Mouse (Mus musculus) lung, embryonic 15.5 days (tissue): ENCODE data around the gene Gdap1l1. TPM values are rescaled to one million over a fixed set of nuclear protein-coding genes. Genes with fewer than 3 reads are reported as not detected.

Experiments used
- ATAC-seq: fragments of 200-750 bp; cut with Nextera tagmentation; 2 replicates; pipeline ENCODE4 v1.8.0; 2017; ENCODE audit warnings: moderate number of reproducible peaks, borderline replicate concordance; ENCODE audit not compliant: low FRiP score, low TSS enrichment; ENCODE audit errors: extremely low read depth
- H3K27ac ChIP-seq: fragments of 300-500 bp; sonication (generic); 2 replicates; pipeline ENCODE4 v1.5.1; 2015; ENCODE audit warnings: moderate library complexity, mild to moderate bottlenecking, inconsistent platforms
- H3K27me3 ChIP-seq: fragments of 300-500 bp; sonication (generic); 2 replicates; pipeline ENCODE4 v1.6.1; 2015; ENCODE audit warnings: inconsistent platforms
- H3K36me3 ChIP-seq: fragments of 300-500 bp; sonication (generic); 2 replicates; pipeline ENCODE4 v1.6.1; 2015; ENCODE audit warnings: inconsistent platforms
- H3K4me1 ChIP-seq: fragments of 300-500 bp; sonication (generic); 2 replicates; pipeline ENCODE4 v1.6.1; 2015; ENCODE audit warnings: inconsistent platforms
- H3K4me2 ChIP-seq: fragments of 300-500 bp; sonication (generic); 2 replicates; pipeline ENCODE4 v1.6.1; 2015; ENCODE audit warnings: inconsistent platforms, mild to moderate bottlenecking, moderate library complexity
- H3K4me3 ChIP-seq: fragments of 300-500 bp; sonication (generic); 2 replicates; pipeline ENCODE4 v1.5.1; 2015; ENCODE audit warnings: mild to moderate bottlenecking, inconsistent platforms
- H3K9ac ChIP-seq: fragments of 300-500 bp; sonication (generic); 2 replicates; pipeline ENCODE4 v1.6.1; 2015; ENCODE audit warnings: inconsistent platforms
- H3K9me3 ChIP-seq: fragments of 300-500 bp; sonication (generic); 2 replicates; pipeline ENCODE4 v1.6.1; 2016; ENCODE audit warnings: inconsistent platforms
- WGBS: fragments of 180-500 bp; shearing (Covaris S2); methylation state at CpG from one replicate; pipeline ENCODE4 v1.1.7; 2015; 5-methylcytosine and 5-hydroxymethylcytosine counted together
- polyA plus RNA-seq: library from polyadenylated mRNA; unstranded; fragments of >200 nt; fragmentation: Nextera tagmentation; extraction: Ambion mirVana; gene quantifications from 2 replicates; pipeline ENCODE4 v1.2.1, GENCODE M21; 2015

Gdap1l1 gene
- polyA plus RNA-seq, 1 experiment from 2014 or later = 1.3 TPM

- no peak overlapping the region for H3K4me3 ChIP-seq
- H3K4me1 ChIP-seq = peaks cover 8% of the 10 kb centered on the region
- H3K4me2 ChIP-seq = no peak overlapping the region
- H3K9me3 ChIP-seq = no peaks in the 10 kb centered on the region
- H3K9ac ChIP-seq = no peak overlapping the region
- no peak overlapping the region for H3K27ac ChIP-seq
- peaks cover 8% of the 10 kb centered on the region; the same call in 1 of the 2 replicates for H3K36me3 ChIP-seq
- ATAC-seq = no peak
- H3K27me3 ChIP-seq = no peaks in the 10 kb centered on the region
- 84% methylated on average over 6 of the region's 6 CpGs for WGBS
These were observed 30.6 kb downstream of the Gdap1l1 start for GRCm38 (mm10) chr2:163468866-163469265.

DNA sequence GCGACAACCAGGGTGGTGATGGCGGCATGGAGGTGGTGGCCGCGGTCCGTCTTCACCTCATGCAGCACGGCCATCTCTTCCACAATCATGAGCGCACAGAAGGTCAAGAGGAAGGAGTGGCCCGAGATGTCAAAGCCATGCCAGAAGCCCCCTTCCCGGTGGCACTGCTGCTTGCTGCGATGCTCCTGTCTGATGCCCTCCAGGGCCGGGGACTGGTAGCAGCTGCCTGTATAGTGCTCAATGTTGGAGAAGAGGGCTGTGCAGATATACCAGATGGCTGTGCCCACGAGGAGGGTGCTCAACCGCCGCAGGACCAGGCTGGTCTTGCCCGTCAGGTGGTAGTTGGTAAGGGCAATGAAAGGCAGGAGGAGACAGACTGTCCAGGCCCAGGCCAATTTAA is 31.4 kb downstream of the Gdap1l1 start:
- H3K27ac ChIP-seq = no peak overlapping the region
- 91% methylated on average over 15 of the region's 15 CpGs for WGBS
- H3K4me3 ChIP-seq = no peak overlapping the region
- ATAC-seq = no peak
- H3K36me3 ChIP-seq = peaks cover 8% of the 10 kb centered on the region; the same call in 1 of the 2 replicates
- H3K4me1 ChIP-seq = peaks cover 8% of the 10 kb centered on the region
- no peaks in the 10 kb centered on the region for H3K27me3 ChIP-seq
- no peak overlapping the region for H3K4me2 ChIP-seq
- H3K9me3 ChIP-seq = no peaks in the 10 kb centered on the region
- H3K9ac ChIP-seq = no peak overlapping the region

GRCm38 (mm10) chr2:163471136-163471535 is 32.9 kb downstream of the Gdap1l1 start:
- no peak for ATAC-seq
- Histone ChIP-seq H3K9ac (0 out of 2 replicates have a peak overlapping the region, but pooled peaks have one; percentile 13), H3K36me3 (peaks cover 8% of the 10 kb centered on the region; the same call in 1 of the 2 replicates), H3K27me3 (no peaks in the 10 kb centered on the region), H3K4me2 (peak overlapping the region; percentile 86), H3K9me3 (no peaks in the 10 kb centered on the region), H3K27ac (no peak overlapping the region), H3K4me3 (peak overlapping the region; percentile 86), H3K4me1 (peaks cover 8% of the 10 kb centered on the region)
- WGBS = 63% methylated on average over 3 of the region's 3 CpGs

DNA sequence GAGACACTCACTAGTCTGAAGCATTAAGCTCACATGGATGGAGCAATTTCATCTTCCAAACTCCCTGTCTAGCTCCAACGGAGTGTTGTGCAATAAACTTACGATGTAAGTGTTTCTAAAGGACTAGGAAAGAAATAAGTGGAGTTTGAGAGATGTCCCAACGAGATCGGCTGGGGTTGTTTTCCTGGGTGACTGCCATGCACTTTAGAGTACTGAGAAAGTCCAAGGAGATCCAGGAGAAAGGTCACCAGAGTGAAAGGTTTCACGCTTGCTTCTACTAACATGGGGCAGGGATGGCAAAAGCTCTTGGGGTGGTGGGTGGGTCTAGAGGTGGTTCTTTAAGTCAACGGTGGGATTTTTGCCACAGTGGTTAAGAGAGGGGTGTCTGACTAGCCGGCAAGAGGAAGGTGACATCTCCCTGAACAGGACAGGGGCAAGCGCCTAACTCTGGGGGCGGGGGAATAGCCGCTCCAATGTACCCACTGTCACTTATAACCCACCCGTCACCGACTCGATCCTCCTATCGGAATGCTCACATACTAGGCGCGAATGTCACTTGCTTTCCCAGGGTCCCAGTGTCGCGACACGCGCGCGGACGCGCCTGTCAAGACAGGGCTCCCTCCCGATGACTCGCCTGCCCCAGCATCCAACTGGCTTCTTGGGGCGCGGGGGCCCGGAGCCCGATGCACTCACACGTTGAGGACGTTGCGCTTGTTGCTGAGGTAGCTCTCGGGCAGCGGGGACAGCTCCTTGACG is 33.6 kb downstream of the Gdap1l1 start:
- Histone ChIP-seq H3K36me3 (peaks cover 8% of the 10 kb centered on the region; the same call in 1 of the 2 replicates), H3K9me3 (no peaks in the 10 kb centered on the region), H3K27me3 (no peaks in the 10 kb centered on the region), H3K27ac (peak overlapping the region; percentile 66; the same call in 1 of the 2 replicates), H3K4me1 (peaks cover 8% of the 10 kb centered on the region), H3K9ac (peak overlapping the region; percentile 72), H3K4me3 (peak overlapping the region; percentile 86), H3K4me2 (peak overlapping the region; percentile 86)
- ATAC-seq = no peak; the same call in 1 of the 2 replicates
- WGBS = 3% methylated on average over 36 of the region's 36 CpGs

DNA sequence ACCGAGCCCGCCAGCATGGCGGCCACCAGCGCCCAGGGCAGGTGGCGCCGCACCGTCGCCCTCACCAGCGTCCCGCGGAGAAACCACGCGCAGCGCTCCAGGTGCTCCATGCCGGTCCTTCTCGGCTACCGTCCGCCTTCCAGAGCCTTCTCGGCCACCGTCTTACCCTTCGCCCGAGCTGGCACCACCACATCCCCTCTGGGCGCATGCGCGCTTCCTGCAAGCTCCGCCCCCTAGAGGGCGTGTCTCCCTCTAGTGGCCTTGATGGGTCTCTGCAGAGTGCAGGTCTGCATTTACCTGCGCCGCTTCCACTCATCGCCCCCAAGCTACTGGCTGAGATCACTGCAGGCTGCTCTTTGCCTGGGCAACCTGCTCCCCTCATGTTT is 34.2 kb downstream of the Gdap1l1 start, which contains the start of gene Fitm2:
Gene Fitm2 (minus strand): TSS at position 164 of the 386 bp plus-strand sequence.
- Histone ChIP-seq H3K4me2 (peak within 1 kb of the TSS; percentile 86), H3K9me3 (no peaks in the 10 kb centered on the region), H3K27me3 (no peaks in the 10 kb centered on the region), H3K4me3 (peak within 1 kb of the TSS; percentile 86), H3K9ac (peak within 1 kb of the TSS; percentile 72), H3K27ac (peak within 1 kb of the TSS; percentile 66; the same call in 1 of the 2 replicates), H3K36me3 (peaks cover 8% of the 10 kb centered on the region; the same call in 1 of the 2 replicates), H3K4me1 (peaks cover 8% of the 10 kb centered on the region)
- peak; percentile 90 for ATAC-seq
- WGBS = 0% methylated on average over 27 of the region's 30 CpGs

GRCm38 (mm10) chr2:163480191-163480825 is 42.0 kb downstream of the Gdap1l1 start:
- H3K9ac ChIP-seq = no peak overlapping the region
- no peaks in the 10 kb centered on the region for H3K4me1 ChIP-seq
- peaks cover 37% of the 10 kb centered on the region for H3K27me3 ChIP-seq
- no peak for ATAC-seq
- H3K27ac ChIP-seq = no peak overlapping the region
- no peaks in the 10 kb centered on the region for H3K36me3 ChIP-seq
- 48% methylated on average over 18 of the region's 18 CpGs for whole genome bisulfite sequencing
- no peaks in the 10 kb centered on the region for H3K9me3 ChIP-seq
- no peak overlapping the region for H3K4me2 ChIP-seq
- no peak overlapping the region for H3K4me3 ChIP-seq

GRCm38 (mm10) chr2:163481539-163482029 is 43.3 kb downstream of the Gdap1l1 start:
- Histone ChIP-seq H3K4me3 (0 out of 2 replicates have a peak overlapping the region, but pooled peaks have one; percentile 3), H3K9ac (no peak overlapping the region), H3K4me1 (no peaks in the 10 kb centered on the region), H3K27ac (no peak overlapping the region), H3K36me3 (no peaks in the 10 kb centered on the region), H3K4me2 (peak overlapping the region; percentile 40), H3K9me3 (no peaks in the 10 kb centered on the region), H3K27me3 (peaks cover 37% of the 10 kb centered on the region)
- 2% methylated on average over 21 of the region's 21 CpGs for WGBS
- peak; percentile 46; the same call in 1 of the 2 replicates for ATAC-seq

- ATAC-seq = no peak
- H3K4me3 ChIP-seq = no peak overlapping the region
- no peak overlapping the region for H3K4me2 ChIP-seq
- no peak overlapping the region for H3K27ac ChIP-seq
- H3K36me3 ChIP-seq = no peaks in the 10 kb centered on the region
- no peaks in the 10 kb centered on the region for H3K9me3 ChIP-seq
- H3K27me3 ChIP-seq = peaks cover 14% of the 10 kb centered on the region
- WGBS = 78% methylated on average over 3 of the region's 3 CpGs
- H3K9ac ChIP-seq = no peak overlapping the region
- H3K4me1 ChIP-seq = no peaks in the 10 kb centered on the region
These were observed 49.1 kb downstream of the Gdap1l1 start for GRCm38 (mm10) chr2:163487360-163487759.

DNA sequence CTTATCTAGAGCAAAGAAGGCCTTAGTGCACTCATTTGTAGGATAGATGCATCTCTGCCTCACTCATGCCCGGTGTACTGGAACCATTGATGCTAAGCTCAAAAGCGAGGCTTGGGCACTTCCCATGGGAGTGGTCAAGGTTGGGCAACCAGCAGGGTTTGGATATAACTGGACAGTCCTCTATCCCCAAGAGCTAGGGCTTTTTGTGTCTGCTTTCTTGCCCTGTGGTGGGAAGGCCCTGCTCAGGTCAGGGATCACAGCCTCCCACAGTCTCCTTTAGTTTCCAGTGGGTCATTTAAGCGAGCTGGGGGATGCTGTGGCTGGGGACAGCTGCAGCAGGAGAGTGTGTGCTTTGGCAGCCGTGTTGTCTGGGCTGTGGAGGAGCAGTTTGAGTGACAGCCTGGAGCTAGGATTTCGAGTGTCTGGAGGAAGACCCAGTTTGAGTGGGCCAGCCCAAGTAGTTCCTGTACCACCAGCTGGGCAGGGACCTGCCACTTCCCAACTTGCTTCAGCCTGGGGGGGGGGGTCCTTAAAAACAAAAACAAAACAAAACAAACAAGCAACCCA is 51.5 kb downstream of the Gdap1l1 start:
- Histone ChIP-seq H3K9ac (no peak overlapping the region), H3K4me3 (no peak overlapping the region), H3K36me3 (no peaks in the 10 kb centered on the region), H3K4me2 (no peak overlapping the region), H3K4me1 (no peaks in the 10 kb centered on the region), H3K27me3 (no peaks in the 10 kb centered on the region), H3K9me3 (no peaks in the 10 kb centered on the region), H3K27ac (no peak overlapping the region)
- WGBS = 48% methylated on average over 5 of the region's 5 CpGs
- ATAC-seq = no peak

DNA sequence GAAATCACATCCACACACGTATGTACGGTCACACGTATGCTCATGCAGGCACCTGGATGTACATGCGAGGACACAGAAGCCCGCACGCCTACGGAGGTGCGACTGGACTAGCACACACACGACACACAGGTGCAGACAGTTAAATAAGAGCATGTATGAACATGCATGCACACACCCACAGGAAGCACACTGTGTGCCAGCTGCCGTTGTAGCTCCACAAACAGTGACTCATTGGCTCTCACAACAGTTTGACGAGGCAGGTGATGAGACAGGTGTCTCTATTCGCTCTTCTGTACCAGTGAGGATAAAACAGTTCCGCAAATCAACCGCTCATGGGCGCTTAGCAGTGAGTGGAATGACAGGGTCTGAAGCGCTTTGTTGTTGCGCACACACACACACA is 52.4 kb downstream of the Gdap1l1 start:
- no peaks in the 10 kb centered on the region for H3K27me3 ChIP-seq
- no peak overlapping the region for H3K27ac ChIP-seq
- no peak for ATAC-seq
- H3K4me2 ChIP-seq = no peak overlapping the region
- H3K9ac ChIP-seq = no peak overlapping the region
- H3K4me3 ChIP-seq = no peak overlapping the region
- H3K4me1 ChIP-seq = no peaks in the 10 kb centered on the region
- 88% methylated on average over 17 of the region's 17 CpGs for WGBS
- H3K36me3 ChIP-seq = no peaks in the 10 kb centered on the region
- no peaks in the 10 kb centered on the region for H3K9me3 ChIP-seq

- H3K36me3 ChIP-seq = no peaks in the 10 kb centered on the region
- ATAC-seq = no peak
- WGBS = 36% methylated on average over 7 of the region's 7 CpGs
- no peaks in the 10 kb centered on the region for H3K4me1 ChIP-seq
- no peak overlapping the region for H3K4me2 ChIP-seq
- H3K9me3 ChIP-seq = no peaks in the 10 kb centered on the region
- no peak overlapping the region for H3K27ac ChIP-seq
- no peak overlapping the region for H3K9ac ChIP-seq
- H3K4me3 ChIP-seq = no peak overlapping the region
- H3K27me3 ChIP-seq = no peaks in the 10 kb centered on the region
These were observed 53.1 kb downstream of the Gdap1l1 start for GRCm38 (mm10) chr2:163491351-163491750.
